Mouse (Mus musculus): ENCODE results near the gene Mlx. TPM values are rescaled to one million over a fixed set of nuclear protein-coding genes. Genes with fewer than 3 reads are reported as not detected.

Gene Mlx
- polyA plus RNA-seq, 1 experiment from 2014 or later: 50.5 TPM

DNA sequence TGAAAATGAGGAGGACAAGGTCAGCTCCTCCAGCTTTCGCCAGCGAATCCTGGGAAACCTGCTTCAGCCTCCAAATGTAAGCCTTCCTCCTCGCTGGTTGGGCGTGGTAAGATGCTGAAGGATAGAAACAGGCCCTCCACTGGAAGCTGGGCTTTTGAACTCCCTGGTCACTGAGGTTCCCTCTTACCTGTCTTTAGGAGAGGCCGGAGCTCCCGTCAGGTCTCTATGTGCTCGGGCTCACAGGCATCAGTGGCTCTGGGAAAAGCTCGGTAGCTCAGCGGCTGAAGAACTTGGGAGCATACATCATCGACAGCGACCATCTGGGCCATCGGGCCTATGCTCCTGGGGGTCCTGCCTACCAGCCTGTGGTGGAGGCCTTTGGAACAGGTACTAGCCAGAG lies 2.3 kb upstream of the Mlx start:
- no peak overlapping the region for H3K4me3 ChIP-seq
- no peak overlapping the region for H3K27ac ChIP-seq
- ATAC-seq (ENCODE audit: low FRiP score, low read depth): no peak
- peaks cover 21% of the 10 kb centered on the region for H3K27me3 ChIP-seq
- no peaks in the 10 kb centered on the region for H3K9me3 ChIP-seq
- no peak overlapping the region for H3K9ac ChIP-seq
- peaks cover 44% of the 10 kb centered on the region for H3K4me1 ChIP-seq
- H3K4me2 ChIP-seq (replicated peaks): no peak overlapping the region
- peaks cover 29% of the 10 kb centered on the region for H3K36me3 ChIP-seq
- WGBS: 92% methylated on average over 12 of the region's 12 CpGs

DNA sequence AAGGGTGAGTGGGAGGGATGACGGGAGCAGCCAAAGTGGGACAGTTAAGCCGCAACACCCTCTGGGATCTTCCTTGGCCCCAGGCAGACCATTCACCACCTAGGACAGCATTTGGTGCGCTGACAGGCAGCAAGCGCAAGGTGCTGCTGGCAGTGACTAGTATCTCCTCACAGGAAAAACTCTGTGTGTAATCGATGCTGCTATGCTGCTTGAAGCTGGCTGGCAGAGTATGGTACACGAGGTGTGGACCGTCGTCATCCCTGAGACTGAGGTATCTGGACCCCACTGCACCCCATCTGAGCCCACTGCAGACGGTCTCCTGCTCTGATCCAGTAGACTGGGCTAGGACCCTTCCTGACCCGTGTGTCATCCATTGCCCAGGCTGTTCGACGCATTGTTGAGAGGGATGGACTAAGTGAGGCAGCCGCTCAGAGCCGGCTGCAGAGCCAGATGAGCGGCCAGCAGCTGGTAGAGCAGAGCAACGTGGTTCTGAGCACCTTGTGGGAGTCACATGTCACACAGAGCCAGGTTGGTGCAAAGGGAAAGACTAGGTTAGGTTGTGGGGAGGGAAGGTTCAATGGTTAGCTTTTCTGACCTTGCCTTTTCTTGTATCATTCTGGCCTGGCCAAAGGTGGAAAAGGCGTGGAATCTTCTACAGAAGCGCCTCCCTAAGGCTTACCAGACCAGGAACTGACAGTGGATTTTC lies 1.3 kb upstream of the Mlx start:
- no peak overlapping the region for H3K4me3 ChIP-seq
- H3K36me3 ChIP-seq: peaks cover 38% of the 10 kb centered on the region
- H3K27me3 ChIP-seq: peaks cover 11% of the 10 kb centered on the region
- H3K4me2 ChIP-seq (replicated peaks): no peak overlapping the region; the same call in 1 of the 2 replicates
- no peaks in the 10 kb centered on the region for H3K9me3 ChIP-seq
- 91% methylated on average over 18 of the region's 18 CpGs for WGBS
- ATAC-seq (ENCODE audit: low FRiP score, low read depth): no peak
- H3K27ac ChIP-seq: no peak overlapping the region
- 0 out of 2 replicates have a peak overlapping the region, but pooled peaks have one; percentile 25 for H3K9ac ChIP-seq
- peaks cover 42% of the 10 kb centered on the region for H3K4me1 ChIP-seq

DNA sequence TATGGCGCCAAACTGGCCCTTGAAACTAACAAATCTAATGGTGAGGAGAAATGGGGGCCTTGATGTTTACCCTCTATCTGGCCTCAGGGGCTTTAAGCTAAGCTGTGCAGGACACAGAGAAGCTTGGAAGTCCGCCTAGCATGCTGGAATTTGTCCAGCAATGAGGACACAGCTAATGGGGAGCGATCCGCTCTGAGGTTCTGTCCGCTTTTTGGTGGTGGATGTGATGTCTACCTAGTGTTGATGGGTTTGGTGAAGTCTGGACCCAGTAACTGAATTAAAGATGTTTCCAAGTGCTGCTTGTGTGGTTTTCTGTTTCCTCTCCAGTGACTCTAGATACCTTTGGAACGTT lies 778 bp upstream of the Mlx start:
- Histone ChIP-seq H3K27me3 (peaks cover 6% of the 10 kb centered on the region), H3K4me1 (peaks cover 42% of the 10 kb centered on the region), H3K9me3 (no peaks in the 10 kb centered on the region), H3K4me2 (replicated peaks) (peak overlapping the region; percentile 97), H3K36me3 (peaks cover 44% of the 10 kb centered on the region), H3K27ac (peak overlapping the region; percentile 82; the same call in 1 of the 2 replicates), H3K9ac (0 out of 2 replicates have a peak overlapping the region, but pooled peaks have one; percentile 25), H3K4me3 (peak overlapping the region; percentile 83)
- no peak for ATAC-seq (ENCODE audit: low FRiP score, low read depth)
- WGBS: 77% methylated on average over 6 of the region's 6 CpGs

DNA sequence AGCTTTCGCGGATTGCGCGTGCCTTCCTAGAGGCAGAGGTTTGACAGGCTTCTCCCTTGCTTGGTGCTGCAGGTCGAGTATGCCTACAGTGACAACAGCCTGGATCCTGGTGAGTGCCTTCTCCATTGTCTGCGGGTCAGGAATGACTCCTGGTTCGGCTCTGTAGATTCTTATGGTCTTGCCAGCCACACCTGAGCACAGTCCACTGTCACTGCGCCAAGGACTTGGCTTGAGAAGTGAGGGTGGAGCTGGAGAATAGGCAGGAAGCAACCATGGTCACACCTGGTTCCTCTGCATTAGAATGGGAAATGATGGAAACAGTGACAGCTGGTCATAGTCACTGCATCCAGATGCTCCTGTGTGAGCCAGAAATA lies 592 bp downstream of the Mlx start:
- 5% methylated on average over 8 of the region's 8 CpGs for WGBS
- no peak for ATAC-seq (ENCODE audit: low FRiP score, low read depth)
- peak overlapping the region; percentile 83 for H3K4me3 ChIP-seq
- H3K4me2 ChIP-seq (replicated peaks): peak overlapping the region; percentile 97
- no peaks in the 10 kb centered on the region for H3K27me3 ChIP-seq
- H3K9me3 ChIP-seq: no peaks in the 10 kb centered on the region
- peak overlapping the region; percentile 85 for H3K9ac ChIP-seq
- H3K27ac ChIP-seq: peak overlapping the region; percentile 82; the same call in 1 of the 2 replicates
- peaks cover 57% of the 10 kb centered on the region for H3K36me3 ChIP-seq
- peaks cover 36% of the 10 kb centered on the region for H3K4me1 ChIP-seq

DNA sequence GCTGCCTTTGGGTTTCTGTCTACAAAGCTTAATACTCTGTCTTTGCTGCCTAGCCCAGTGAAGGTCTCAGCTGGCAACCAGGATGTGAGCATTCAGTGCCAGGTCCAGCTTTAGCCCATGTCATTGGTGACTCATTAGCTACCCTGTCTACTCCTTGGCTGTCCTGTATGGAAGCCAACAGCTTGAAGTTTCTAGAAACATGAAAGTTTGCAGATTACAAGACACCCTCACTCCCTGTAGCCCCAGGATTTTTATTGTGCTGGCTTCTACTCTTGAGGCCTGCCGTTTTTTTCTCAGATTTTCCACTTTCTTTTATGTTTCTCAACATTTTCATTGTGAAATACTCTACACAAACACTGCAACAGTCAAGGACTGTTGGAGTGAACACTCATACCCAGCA lies 2.9 kb downstream of the Mlx start:
- Histone ChIP-seq H3K36me3 (peaks cover 66% of the 10 kb centered on the region), H3K4me1 (peaks cover 39% of the 10 kb centered on the region), H3K27ac (no peak overlapping the region), H3K9ac (no peak overlapping the region), H3K9me3 (no peaks in the 10 kb centered on the region), H3K4me2 (replicated peaks) (no peak overlapping the region), H3K4me3 (no peak overlapping the region), H3K27me3 (no peaks in the 10 kb centered on the region)
- ATAC-seq (ENCODE audit: low FRiP score, low read depth): no peak
- WGBS: 87% methylated on average over 1 of the region's 1 CpGs

DNA sequence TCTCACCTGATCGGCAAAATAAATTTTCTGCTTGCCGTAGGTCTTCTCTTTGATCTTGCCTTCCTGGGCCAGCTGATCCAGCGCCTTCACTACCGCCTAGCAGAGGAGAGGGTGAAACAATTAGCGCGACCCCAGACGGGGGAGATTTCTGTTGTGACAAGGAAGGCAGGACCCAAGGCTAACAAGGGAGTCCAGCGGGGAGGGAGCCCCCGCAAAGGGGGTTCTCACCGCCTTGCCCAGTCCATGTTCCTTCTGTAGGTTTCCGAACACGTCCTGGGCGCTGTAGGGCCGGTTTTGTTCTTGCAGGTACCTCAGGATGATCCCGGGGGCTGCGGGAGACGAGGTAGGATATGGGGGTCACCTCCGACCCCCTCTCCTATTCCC lies 7.8 kb downstream of the Mlx start:
- H3K27ac ChIP-seq: 0 out of 2 replicates have a peak overlapping the region, but pooled peaks have one; percentile 28

DNA sequence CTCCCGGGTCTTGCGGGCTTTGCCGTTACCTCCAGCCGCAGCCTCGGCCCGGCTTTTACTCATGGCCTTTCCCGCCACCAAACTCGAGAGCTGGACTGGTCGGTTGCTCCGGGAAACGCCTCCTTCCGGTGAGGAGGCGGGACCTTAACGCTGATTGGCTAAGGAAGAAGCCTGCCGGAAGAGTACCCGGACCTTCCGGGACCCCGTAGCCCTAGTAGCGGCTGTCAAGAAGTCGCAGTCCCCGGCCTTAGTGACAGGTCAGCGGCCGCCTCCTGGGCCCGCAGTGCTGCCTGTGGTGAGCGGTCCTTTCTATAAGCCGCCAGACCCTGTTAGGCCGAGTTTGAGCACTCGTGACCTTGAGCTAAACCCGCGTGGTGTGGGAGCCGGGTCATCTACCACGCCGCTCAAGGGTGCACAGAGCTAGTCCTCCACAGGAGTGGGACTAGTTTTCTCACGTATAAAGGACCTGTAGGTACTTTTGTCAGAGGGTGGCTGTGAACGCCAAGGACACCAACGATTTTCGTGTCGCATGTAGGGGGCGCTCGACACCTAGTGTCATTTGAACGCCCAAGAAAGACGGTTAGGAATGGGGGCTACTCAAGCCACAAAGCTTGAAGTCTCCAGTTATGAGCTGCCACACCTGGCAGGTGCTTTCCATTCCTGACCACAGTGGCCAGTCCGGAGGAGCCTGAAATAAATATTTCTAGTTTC lies 8.4 kb downstream of the Mlx start, which contains the start of gene Psmc3ip:
Psmc3ip (minus strand) TSS at position 123 of the 711 bp plus-strand sequence.
- peak within 1 kb of the TSS; percentile 63; the same call in 1 of the 2 replicates for H3K27ac ChIP-seq
- peaks cover 20% of the 10 kb centered on the region for H3K4me1 ChIP-seq
- H3K9me3 ChIP-seq: no peaks in the 10 kb centered on the region
- H3K9ac ChIP-seq: peak within 1 kb of the TSS; percentile 80
- peak within 1 kb of the TSS; percentile 93 for H3K4me2 ChIP-seq (replicated peaks)
- peak; percentile 94 for ATAC-seq (ENCODE audit: low FRiP score, low read depth)
- under 1% methylated on average over 43 of the region's 43 CpGs for WGBS
- peaks cover 72% of the 10 kb centered on the region for H3K36me3 ChIP-seq
- H3K27me3 ChIP-seq: no peaks in the 10 kb centered on the region
- H3K4me3 ChIP-seq: peak within 1 kb of the TSS; percentile 75

More for the DNA sequence above, 7.8 kb downstream of the Mlx start:
- WGBS: under 1% methylated on average over 18 of the region's 18 CpGs
- H3K27me3 ChIP-seq: no peaks in the 10 kb centered on the region
- peaks cover 20% of the 10 kb centered on the region for H3K4me1 ChIP-seq
- H3K9me3 ChIP-seq: no peaks in the 10 kb centered on the region
- peak overlapping the region; percentile 75 for H3K4me3 ChIP-seq
- peak overlapping the region; percentile 93 for H3K4me2 ChIP-seq (replicated peaks)
- peaks cover 72% of the 10 kb centered on the region for H3K36me3 ChIP-seq
- ATAC-seq (ENCODE audit: low FRiP score, low read depth): peak; percentile 21; the same call in 1 of the 2 replicates
- peak overlapping the region; percentile 80 for H3K9ac ChIP-seq

DNA sequence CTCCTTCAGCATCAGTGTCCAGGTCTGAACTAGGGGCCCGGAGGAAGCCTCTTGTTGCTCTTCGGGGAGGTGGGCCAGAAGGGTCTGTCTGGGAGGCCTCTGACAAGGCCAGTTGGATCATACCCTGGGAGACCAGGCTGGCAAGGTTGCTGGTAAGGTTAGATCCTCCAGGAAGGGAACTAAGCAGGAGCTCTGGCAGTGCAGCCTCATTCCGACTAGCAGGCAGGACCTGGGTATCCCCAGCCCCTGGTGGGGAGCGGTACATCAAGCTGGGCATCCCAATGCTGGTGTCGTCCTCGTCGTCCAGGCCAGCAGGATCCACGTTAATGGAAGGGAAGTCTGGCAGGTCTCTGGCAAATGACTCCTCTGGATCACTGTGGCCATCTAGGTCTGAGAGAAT lies 11.2 kb downstream of the Mlx start:
- Histone ChIP-seq H3K27ac (no peak overlapping the region), H3K9ac (no peak overlapping the region), H3K27me3 (no peaks in the 10 kb centered on the region), H3K4me3 (no peak overlapping the region), H3K9me3 (no peaks in the 10 kb centered on the region), H3K4me1 (peaks cover 20% of the 10 kb centered on the region), H3K36me3 (peaks cover 70% of the 10 kb centered on the region), H3K4me2 (replicated peaks) (no peak overlapping the region)
- WGBS: 87% methylated on average over 8 of the region's 8 CpGs
- ATAC-seq (ENCODE audit: low FRiP score, low read depth): no peak

DNA sequence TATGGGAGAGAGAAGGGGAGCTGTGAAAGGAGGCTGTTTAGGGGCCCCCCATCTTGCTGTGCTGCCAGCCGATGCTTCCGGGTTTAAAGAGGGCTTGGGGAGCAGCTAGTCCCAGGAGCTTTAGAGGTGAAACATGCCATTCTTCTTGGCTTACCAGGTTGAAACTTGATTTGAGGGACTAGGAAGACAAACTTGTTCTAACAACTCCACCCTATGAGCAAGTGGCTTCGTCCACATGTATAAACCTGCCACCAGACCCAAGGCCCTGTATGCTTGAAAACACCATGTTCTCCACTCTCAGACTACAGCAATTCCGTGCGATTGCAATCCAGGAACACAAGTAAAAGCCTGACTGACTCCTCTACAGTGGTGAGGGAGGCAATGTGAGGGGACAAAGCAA lies 15.9 kb downstream of the Mlx start:
- Histone ChIP-seq H3K9ac (no peak overlapping the region), H3K27me3 (no peaks in the 10 kb centered on the region), H3K27ac (peak overlapping the region; percentile 39; the same call in 1 of the 2 replicates), H3K4me3 (no peak overlapping the region), H3K9me3 (no peaks in the 10 kb centered on the region), H3K36me3 (peaks cover 76% of the 10 kb centered on the region), H3K4me2 (replicated peaks) (no peak overlapping the region), H3K4me1 (no peaks in the 10 kb centered on the region)
- ATAC-seq (ENCODE audit: low FRiP score, low read depth): no peak
- 82% methylated on average over 5 of the region's 5 CpGs for WGBS

DNA sequence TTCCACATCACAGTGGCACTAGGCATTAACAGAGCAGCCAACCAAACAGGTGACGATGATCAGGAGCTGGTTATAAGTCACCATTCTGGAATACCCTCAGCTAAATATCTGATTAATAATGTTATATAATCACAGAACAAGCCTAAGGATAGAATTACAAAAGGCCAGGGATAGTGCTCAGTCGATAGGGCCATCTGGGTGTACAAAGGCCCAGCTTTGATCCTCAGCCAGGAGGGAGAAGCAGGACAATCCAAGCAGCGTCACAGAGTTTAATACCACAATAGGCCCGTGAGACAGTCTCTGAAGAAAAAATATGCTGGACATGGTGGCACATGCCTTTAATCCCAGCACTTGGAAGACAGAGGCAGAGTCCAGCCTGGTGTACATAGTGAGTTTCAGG lies 22.3 kb downstream of the Mlx start:
- no peak for ATAC-seq (ENCODE audit: low FRiP score, low read depth)
- no peaks in the 10 kb centered on the region for H3K9me3 ChIP-seq
- H3K36me3 ChIP-seq: peaks cover 24% of the 10 kb centered on the region
- H3K4me1 ChIP-seq: no peaks in the 10 kb centered on the region
- H3K9ac ChIP-seq: no peak overlapping the region
- no peak overlapping the region for H3K4me3 ChIP-seq
- H3K27ac ChIP-seq: no peak overlapping the region
- H3K4me2 ChIP-seq (replicated peaks): no peak overlapping the region
- H3K27me3 ChIP-seq: no peaks in the 10 kb centered on the region
- WGBS: 83% methylated on average over 4 of the region's 4 CpGs

DNA sequence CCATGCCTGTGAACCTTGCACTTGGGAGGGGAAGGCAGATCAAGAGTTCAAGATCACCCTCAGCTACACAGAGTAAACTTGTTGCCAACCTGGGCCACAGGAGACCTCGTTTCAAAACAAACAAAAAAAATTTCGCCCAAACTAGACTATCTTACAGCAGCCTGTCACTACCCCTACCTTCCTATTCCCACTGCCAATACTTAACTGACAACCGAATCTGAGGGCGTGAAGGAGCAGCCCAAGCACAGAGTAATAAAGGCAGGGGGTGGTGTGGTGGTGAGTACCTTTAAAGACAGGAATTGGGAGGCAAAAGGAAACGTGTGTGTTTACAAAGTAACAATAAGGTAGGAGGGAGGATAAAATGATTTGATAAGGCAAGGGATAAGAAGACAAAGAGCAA lies 23.6 kb downstream of the Mlx start:
- Histone ChIP-seq H3K36me3 (peaks cover 15% of the 10 kb centered on the region), H3K27me3 (no peaks in the 10 kb centered on the region), H3K4me1 (no peaks in the 10 kb centered on the region), H3K27ac (no peak overlapping the region), H3K4me2 (replicated peaks) (no peak overlapping the region), H3K9me3 (no peaks in the 10 kb centered on the region), H3K4me3 (no peak overlapping the region), H3K9ac (no peak overlapping the region)
- WGBS: 55% methylated on average over 5 of the region's 5 CpGs
- no peak for ATAC-seq (ENCODE audit: low FRiP score, low read depth)

DNA sequence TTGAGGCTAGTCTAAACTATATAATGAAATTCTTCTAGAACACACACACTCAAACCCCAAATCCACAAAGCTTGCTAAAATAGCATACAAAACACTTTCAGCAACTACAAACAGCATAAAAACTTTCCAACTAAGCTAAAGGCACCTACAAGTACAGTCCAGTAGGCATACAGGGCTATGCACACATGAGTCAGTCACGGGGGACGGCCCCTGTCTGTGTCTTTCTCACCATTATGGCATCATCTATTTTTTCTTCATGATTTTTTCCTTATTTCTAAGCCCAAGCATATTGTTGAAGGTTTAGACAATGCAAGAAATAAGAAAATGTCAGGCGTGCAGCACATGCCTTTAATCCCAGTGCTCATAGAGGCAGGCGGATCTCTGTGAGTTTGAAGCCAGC lies 24.1 kb downstream of the Mlx start:
- H3K4me2 ChIP-seq (replicated peaks): no peak overlapping the region
- H3K36me3 ChIP-seq: peaks cover 16% of the 10 kb centered on the region
- no peak overlapping the region for H3K9ac ChIP-seq
- no peak overlapping the region for H3K4me3 ChIP-seq
- no peaks in the 10 kb centered on the region for H3K9me3 ChIP-seq
- WGBS: 84% methylated on average over 4 of the region's 4 CpGs
- no peak overlapping the region for H3K27ac ChIP-seq
- H3K27me3 ChIP-seq: no peaks in the 10 kb centered on the region
- H3K4me1 ChIP-seq: 0 out of 2 replicates have a peak, but pooled peaks cover 3% of the 10 kb centered on the region
- no peak for ATAC-seq (ENCODE audit: low FRiP score, low read depth)
